Mouse (Mus musculus) olfactory bulb, adult 2 months (tissue): ENCODE measurements around the gene Map4k4.

ENCODE experiments used
- CTCF ChIP-seq: fragments of 200-500 bp; IDR thresholded peaks from 2 replicates; pipeline ENCODE4 v1.5.1; 2012; ENCODE audit warnings: low read depth, mild to moderate bottlenecking, low read length, moderate library complexity; ENCODE audit not compliant: insufficient read depth
- POLR2A ChIP-seq: fragments of 200-500 bp; IDR thresholded peaks from 2 replicates; pipeline ENCODE4 v1.6.1; 2012; ENCODE audit warnings: mild to moderate bottlenecking, low read depth, low read length, moderate library complexity; ENCODE audit not compliant: insufficient read depth

DNA sequence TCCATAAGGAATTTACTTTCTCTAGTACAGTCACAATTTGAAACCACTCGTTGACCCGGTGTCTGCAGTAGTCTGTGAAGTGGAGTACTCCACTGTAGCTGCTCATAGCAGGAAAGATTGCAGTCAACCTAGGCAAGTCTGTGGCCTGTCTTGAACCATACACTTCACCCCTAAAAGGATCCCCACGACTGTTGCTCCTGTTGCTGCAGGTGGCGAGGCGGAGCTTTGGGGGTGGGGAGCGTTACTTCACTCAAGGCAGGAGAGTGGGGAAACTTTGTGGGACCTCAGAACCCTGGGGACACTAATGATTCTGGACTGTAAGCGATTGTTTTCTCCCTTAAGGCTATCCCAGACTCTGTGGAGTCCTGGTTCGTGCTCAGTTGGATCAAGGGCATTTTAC is 34.2 kb downstream of the Map4k4 start:
- TF ChIP-seq CTCF (no peak), POLR2A (no peak)
